Mouse (Mus musculus) thymus, adult 2 months (tissue): ENCODE data around the gene Narf.

ENCODE experiments used
- CTCF ChIP-seq: fragments of 200-500 bp; IDR thresholded peaks from 2 replicates; pipeline ENCODE4 v1.5.1; 2012; ENCODE audit warnings: mild to moderate bottlenecking, control low read depth, low read length, moderate library complexity, borderline replicate concordance; ENCODE audit not compliant: control insufficient read depth, poor library complexity, insufficient read depth; ENCODE audit errors: extremely low read depth
- POLR2A ChIP-seq: fragments of 200-500 bp; IDR thresholded peaks from 2 replicates; pipeline ENCODE4 v1.6.1; 2012; ENCODE audit warnings: mild to moderate bottlenecking, low read length, control low read depth, moderate library complexity; ENCODE audit not compliant: control insufficient read depth, poor library complexity, insufficient read depth; ENCODE audit errors: extremely low read depth

- TF ChIP-seq CTCF (no peak), POLR2A (no peak)
Measured at GRCm38 (mm10) chr11:121220771-121221170, 16.3 kb upstream of the Narf start.
